Mouse (Mus musculus): Measurements from ENCODE around the gene Tspan7.

DNA sequence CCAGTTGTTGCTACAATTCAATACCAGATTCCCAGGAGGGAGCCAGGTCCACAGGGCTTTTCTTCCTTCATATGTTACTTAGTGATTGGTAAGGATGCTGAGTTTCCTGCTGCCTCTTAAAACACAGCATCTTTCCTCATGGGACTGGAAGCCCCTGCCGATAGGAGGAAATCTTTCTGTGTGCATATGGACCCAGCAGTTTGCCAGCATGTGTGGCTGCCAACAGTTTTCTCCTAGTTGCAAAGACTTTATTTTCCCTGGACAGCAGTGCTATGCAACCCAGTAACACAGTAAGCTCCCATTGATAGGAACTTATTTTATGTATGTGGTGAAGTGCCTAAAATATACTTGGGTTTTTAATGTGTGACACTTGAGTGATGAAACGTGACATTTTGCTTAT, 73.7 kb downstream of the Tspan7 start:
- TF ChIP-seq CTCF (IDR thresholded peaks at IDR 0.05; ENCODE audit: low read depth, low read length) (no peak), POLR2A (IDR thresholded peaks at IDR 0.05; ENCODE audit: extremely low read depth, insufficient read depth, low read length) (no peak)
